Mouse (Mus musculus) cerebellum, postnatal 10 days (tissue): ENCODE data around the gene Rita1.
A peak's percentile ranks its signal among the peaks of the same experiment; 100 is the strongest.

Experiments
- DNase-seq, 2 experiments: peaks; one replicate each; pipeline ENCODE4 v3.0.0; 2021; ENCODE audit warnings: mixed read lengths in 2 of 2

The Rita1 gene

DNA sequence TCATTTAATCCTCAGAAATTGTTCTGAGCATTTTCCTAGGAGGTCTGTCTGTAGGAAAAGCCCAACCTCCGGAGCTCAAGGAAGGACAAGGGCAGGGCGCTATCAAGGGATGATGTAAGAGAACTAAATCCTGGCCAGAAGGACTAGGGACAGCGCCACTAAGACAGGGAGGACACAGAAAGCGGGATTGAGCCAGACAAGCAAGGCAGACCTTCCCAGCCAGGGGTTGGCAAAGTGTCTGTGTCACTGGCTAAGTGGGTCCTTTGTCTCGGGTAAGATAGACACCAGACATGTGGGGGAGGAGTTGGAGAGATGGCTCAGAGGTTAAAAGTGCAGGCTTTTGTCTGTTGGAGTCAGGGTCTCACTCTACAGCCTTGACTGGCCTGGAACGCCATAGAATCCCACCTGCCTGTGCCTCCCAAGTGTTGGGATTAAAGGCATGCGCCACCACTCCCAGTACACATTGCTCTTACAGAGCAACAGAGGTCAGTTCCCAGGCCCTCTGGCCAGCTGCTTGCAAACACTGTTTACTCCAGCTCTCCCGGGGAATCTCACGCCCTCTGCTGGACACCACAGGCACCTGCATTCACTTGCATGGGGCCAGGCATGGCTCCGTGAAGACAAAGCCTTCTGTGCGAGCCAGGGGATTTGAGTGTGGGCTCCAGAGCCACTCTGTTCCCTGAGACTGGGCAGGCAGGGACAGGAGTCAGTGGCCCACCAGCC, 11.3 kb downstream of the Rita1 start:
- DNase-seq = peak; percentile 60 to 69

- DNase-seq = no peak
Observed at GRCm38 (mm10) chr5:120599625-120600024, 12.8 kb downstream of the Rita1 start.

GRCm38 (mm10) chr5:120594485-120594884, 17.9 kb downstream of the Rita1 start:
- DNase-seq = no peak

DNA sequence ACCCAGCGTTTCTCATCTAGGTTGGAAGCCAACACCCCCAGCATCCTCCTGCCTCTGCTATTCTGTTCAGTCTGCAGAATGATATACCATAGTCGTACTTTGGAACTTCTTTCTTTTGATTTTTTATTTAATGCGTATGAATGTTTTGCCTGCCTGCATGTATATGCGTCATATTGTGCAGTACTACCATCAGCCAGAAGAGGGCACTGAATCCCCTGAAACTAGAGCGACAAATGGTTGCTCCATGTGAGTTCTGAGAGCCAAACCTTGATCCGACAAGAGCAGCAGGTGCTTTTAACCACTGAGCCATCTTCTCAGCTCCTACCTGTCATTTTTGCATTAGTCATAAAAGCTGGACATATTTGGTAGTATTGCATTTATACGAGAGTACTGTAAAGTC, 20.2 kb downstream of the Rita1 start:
- peak; percentile 74 to 84 for DNase-seq

DNA sequence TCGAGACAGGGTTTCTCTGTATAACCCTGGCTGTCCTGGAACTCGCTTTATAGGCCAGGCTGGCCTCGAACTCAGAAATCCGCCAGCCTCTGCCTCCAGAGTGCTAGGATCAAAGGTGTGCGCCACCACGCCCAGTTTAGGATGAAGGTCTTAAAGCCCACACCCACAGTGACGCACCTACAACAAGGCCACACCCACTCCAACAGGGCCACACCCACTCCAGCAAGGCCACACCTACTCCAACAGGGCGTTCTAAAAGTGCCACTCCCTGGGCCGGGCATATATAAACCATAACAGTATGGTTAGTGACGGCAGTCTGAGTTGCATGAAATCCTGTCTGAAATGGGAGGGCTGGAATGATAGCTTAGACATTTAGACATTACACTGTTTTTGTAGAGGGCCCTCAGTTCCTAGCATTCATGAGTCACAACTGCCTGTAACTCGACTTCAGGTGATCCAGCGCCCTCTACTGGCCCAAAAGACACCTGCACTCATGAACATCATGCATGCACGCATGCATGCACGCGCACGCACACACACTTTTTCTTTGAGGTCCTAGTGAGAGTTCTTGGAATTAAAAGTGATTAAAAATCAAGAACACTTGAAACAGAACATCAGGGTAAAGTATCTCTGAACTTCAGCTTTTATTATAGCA, 21.9 kb downstream of the Rita1 start:
- peak in 1 of 2 experiments; percentile 66 for DNase-seq

DNA sequence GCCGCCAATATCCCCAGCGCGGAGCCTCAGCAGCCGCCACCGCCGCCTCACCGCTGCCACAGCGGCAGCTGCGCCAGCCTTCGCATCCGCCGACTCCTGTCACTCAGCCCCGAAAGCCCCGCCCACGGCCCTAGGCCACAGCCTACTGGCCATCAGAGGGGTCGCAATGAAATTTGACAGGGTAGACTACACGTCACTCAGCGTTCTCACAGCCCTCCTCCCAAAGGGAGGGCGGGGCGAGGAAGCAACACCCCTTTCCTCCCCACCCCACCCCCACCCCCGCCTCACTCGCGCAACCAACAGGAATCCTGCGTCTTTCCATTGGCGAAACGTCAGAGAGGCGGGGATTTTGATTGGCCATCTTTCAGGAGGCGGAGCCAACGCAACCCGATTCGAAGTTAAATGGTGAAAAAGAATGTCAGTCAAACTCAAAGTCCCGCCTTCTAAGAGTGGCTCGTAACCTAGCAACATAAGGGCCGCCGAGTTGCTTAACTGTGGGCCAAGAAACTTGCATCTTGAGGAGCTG, 23.8 kb downstream of the Rita1 start, which contains the start of the genes Tpcn1 and Iqcd:
Gene Tpcn1 (minus strand): TSS at position 105 of the 526 bp plus-strand sequence.
Gene Iqcd (plus strand): TSS at position 448 of the 526 bp plus-strand sequence.
- DNase-seq = peak; percentile 100

- no peak for DNase-seq
Observed at GRCm38 (mm10) chr5:120587940-120588568, 24.3 kb downstream of the Rita1 start.

DNA sequence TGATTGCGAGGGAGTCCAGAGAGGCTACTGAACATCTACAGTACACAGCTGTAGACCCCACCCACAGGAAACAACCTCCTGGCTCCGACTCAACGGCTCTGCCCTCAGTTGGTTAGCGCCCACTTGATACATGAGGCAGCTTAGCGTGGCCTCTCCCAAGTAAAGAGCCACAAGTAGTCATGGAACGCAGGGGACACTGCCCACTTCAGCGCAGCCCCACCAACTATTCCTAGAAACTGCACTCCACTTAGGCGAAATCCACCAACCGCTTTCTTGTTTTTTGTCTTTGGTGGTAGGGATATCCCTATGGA, 24.8 kb downstream of the Rita1 start:
- DNase-seq = peak in 1 of 2 experiments; percentile 36

DNA sequence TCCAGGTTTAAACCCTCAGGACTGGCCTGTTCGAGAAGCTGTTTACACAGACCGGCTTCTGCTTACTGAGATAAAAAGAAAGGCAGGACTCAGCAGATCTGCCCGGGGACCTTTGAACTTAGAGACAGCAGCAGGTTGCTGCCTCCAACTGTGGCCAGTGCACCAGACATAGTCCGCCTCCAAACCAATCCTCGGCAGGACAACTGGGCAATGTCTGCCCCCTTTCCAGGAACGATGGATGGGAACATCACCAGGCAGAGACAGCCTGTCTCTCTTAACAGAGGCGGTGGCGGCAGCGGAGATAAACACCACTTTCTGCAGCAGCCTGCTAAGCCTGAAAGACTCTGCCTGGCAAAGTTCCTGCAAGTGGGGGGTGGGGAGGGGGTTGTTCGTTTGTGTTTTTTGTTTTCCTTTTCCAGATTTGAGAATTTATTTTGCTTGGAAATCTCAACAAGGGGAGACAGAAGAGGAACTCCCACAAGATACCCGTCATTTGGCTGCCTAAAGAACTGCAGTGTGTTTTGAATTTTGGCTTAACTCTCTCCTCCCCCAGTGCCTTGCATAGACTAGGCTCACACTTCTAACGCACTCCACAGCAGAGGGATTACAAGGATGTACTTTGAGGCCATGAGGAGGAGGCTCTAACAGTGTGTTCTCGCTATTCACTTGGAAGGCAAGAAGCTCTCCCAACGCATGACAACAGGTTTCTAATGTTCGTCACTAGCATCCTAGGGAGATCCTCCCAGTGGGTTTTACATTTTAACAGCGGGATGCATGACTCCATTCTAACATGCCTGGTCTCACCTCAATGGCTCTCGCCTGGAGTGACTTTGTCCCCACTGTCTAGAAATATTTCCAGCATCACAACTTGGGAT, 25.4 kb downstream of the Rita1 start:
- peak in 1 of 2 experiments; percentile 59 for DNase-seq

- DNase-seq = peak in 1 of 2 experiments; percentile 38
Observed at GRCm38 (mm10) chr5:120584968-120585367, 27.4 kb downstream of the Rita1 start.

- no peak for DNase-seq
Observed at GRCm38 (mm10) chr5:120583511-120583910, 28.9 kb downstream of the Rita1 start.

- DNase-seq = no peak
Observed at GRCm38 (mm10) chr5:120582002-120582401, 30.4 kb downstream of the Rita1 start.

- DNase-seq = peak in 1 of 2 experiments; percentile 50
Observed at GRCm38 (mm10) chr5:120579898-120580626, 32.3 kb downstream of the Rita1 start.

DNA sequence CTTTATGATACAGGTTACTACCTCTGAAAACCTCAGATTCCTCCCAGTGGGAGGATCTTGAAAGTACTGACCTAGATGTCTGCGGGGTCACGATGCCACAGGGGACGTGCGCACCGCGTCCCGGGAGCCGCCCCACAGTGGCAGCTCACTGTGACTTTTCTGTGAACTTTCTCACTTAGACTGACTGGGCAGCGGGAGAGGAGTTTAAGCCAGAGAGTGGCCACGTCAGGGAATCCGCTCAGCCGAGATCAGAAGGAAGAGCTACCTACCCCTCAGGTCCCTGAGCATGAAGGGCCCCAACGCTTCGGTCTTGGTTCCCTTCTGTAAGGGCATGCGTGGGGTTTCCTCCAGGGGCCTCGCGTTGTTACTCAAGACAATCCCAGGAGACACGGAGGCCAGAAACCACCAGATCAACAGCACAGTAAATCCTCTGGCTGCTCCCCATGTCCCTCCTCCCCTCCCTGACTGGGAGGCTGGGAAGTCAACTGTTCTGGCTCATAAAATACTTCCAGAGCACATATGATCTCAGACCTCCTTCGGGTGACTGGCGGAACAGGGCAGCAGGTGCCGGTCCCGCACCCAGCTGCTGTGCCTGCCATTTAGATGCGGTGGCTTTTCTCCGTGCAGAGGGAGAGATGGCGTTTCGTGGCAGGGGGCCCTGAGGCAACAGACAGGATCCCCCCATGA, 33.0 kb downstream of the Rita1 start:
- peak; percentile 73 to 80 for DNase-seq

GRCm38 (mm10) chr5:120578504-120579081, 33.8 kb downstream of the Rita1 start:
- DNase-seq = peak; percentile 65 to 72

GRCm38 (mm10) chr5:120577935-120578441, 34.4 kb downstream of the Rita1 start:
- DNase-seq = peak; percentile 63 to 66

- DNase-seq = peak; percentile 56 to 57
Observed at GRCm38 (mm10) chr5:120576781-120577301, 35.5 kb downstream of the Rita1 start.

GRCm38 (mm10) chr5:120574469-120575063, 37.8 kb downstream of the Rita1 start:
- DNase-seq = peak; percentile 68 to 71

- peak; percentile 61 to 62 for DNase-seq
Observed at GRCm38 (mm10) chr5:120571056-120571740, 41.2 kb downstream of the Rita1 start.
